Mouse (Mus musculus): ENCODE measurements at regions not wholly inside any gene's neighbourhood (a gene's known extent, or its start where the extent isn't known, plus 50 kb on each side); places are given as distances from the start of the nearest gene placed in this dataset.
"Not testable (repeated sequence)": the region's sequence is repeated elsewhere in the genome, so short reads cannot be mapped to it uniquely, and the experiment has no call there.

DNA sequence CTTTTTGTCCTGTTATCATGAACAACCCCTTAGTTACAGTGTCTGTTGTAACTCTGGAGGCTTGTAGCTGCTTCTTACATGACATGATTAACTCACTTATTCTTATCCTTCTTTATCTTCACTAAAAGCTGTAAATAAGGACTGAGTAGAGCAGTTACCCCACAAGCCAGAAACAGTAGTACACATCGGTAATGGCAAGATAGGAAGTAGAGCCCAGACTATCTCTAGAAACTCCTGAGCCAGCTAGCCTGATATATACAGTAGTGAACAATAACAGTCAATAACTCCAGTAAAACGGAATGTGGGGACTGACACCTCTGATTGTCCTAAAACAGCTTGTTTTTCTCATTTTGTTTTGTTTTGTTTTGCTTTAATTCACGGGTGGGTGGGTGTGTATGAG, 80.9 kb upstream of the Adss start:
- H3K9me3 ChIP-seq (ENCODE audit: control insufficient read depth, low read length); H3K4me1 ChIP-seq (replicated peaks; ENCODE audit: control insufficient read depth, insufficient read depth, low read length); H3K4me3 ChIP-seq (ENCODE audit: low read length); H3K27ac ChIP-seq (ENCODE audit: low read length); H3K4me2 ChIP-seq (ENCODE audit: low read depth, low read length); ATAC-seq (ENCODE audit: low read depth); H3K36me3 ChIP-seq (ENCODE audit: control insufficient read depth, insufficient read depth, low read length); H3K9ac ChIP-seq (ENCODE audit: low read length); H3K27me3 ChIP-seq (ENCODE audit: control insufficient read depth, insufficient read depth, low read depth, low read length): not testable (repeated sequence)
- WGBS: 61% methylated on average over 3 of the region's 3 CpGs

DNA sequence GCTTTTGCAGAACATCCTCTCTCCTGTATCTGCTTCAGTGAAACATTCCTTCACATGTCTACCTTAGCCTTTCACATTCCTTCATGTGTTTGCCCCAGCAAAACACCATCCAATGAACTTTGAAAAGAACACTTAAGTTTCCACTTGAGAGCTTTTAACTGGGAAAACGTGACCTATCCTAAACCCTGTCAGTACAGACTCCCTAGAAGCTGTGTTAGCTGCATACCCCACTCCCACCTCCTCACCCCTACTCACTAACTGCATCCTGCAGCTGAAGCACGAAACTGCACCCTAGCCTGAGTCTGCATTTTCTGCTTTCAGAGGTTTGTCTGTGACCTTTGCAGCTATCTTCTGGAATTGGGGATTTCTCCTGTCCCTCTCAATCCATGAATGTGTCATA, 81.7 kb upstream of the Catspere2 start:
- ATAC-seq (ENCODE audit: low read depth): peak; percentile 69; the same call in 1 of the 2 replicates
- no peak overlapping the region for H3K4me3 ChIP-seq (ENCODE audit: low read length)
- H3K27me3 ChIP-seq (ENCODE audit: control insufficient read depth, insufficient read depth, low read depth, low read length): no peaks in the 10 kb centered on the region
- H3K4me2 ChIP-seq (ENCODE audit: low read depth, low read length): no peak overlapping the region
- H3K4me1 ChIP-seq (replicated peaks; ENCODE audit: control insufficient read depth, insufficient read depth, low read length): no peaks in the 10 kb centered on the region
- 0 out of 2 replicates have a peak overlapping the region, but pooled peaks have one; percentile 31 for H3K27ac ChIP-seq (ENCODE audit: low read length)
- 42% methylated on average over 2 of the region's 2 CpGs for WGBS
- H3K9me3 ChIP-seq (ENCODE audit: control insufficient read depth, low read length): no peaks in the 10 kb centered on the region
- H3K36me3 ChIP-seq (ENCODE audit: control insufficient read depth, insufficient read depth, low read length): no peaks in the 10 kb centered on the region
- H3K9ac ChIP-seq (ENCODE audit: low read length): no peak overlapping the region

DNA sequence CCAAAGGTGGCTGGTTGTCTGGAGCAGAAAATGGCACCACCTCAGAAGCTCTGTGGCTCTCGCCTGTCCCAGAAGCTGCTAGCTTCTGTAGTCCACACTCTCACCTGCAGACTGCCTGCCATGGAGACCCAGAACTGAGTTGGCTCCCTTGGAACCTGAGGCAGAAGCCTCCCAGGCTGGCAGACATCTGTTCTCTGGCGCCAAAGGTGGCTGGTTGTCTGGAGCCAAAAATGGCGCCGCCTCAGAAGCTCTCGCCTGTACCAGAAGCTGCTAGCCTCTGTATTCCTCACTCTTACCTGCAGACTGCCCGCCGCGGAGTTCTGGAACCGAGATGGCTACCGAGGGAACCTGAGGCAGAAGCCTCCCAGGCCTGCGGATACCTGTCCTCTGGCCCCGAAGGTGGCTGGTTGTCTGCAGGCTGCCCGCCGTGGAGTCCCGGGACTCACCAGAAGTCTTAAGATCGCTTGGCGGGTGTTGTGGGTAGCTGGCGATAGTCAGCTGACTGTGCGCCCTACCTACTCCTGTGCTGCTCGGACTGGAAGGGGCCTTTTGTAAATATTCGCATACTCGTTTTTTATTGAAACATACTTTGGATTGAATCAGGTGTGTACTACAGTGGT, 54.7 kb upstream of the Catspere2 start:
- 91% methylated on average over 22 of the region's 22 CpGs for WGBS
- H3K36me3 ChIP-seq (ENCODE audit: control insufficient read depth, insufficient read depth, low read length); H3K27ac ChIP-seq (ENCODE audit: low read length); H3K4me3 ChIP-seq (ENCODE audit: low read length); H3K4me1 ChIP-seq (replicated peaks; ENCODE audit: control insufficient read depth, insufficient read depth, low read length); H3K9me3 ChIP-seq (ENCODE audit: control insufficient read depth, low read length); H3K4me2 ChIP-seq (ENCODE audit: low read depth, low read length); H3K27me3 ChIP-seq (ENCODE audit: control insufficient read depth, insufficient read depth, low read depth, low read length); ATAC-seq (ENCODE audit: low read depth); H3K9ac ChIP-seq (ENCODE audit: low read length): not testable (repeated sequence)
